Mouse (Mus musculus): ENCODE results near the gene A4galt.
"Not testable (repeated sequence)": the region's sequence is repeated elsewhere in the genome, so short reads cannot be mapped to it uniquely, and the experiment has no call there.

The A4galt gene

GRCm38 (mm10) chr15:83268428-83268827 is 16.9 kb upstream of the A4galt start:
- not testable (repeated sequence) for DNase-seq (ENCODE audit: low spot score)

DNA sequence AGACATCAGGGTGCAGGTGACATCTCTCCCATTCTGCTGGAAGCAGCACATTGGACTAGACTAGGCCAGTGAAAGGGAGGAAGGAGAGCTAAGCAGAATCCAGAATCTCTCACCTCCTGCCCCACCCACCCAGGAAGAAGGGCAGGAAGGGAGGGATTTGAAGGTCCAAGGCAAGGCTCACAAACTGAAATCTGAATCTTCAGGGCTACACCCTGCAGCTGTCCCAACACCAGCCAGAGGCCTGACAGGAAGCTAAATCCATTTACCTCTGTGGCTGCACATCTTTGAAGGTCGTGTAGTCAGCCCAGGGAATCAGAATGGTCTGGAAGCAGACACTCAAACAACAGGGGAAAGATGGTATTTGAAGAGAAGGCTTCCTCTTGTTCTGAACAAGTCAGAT is 13.7 kb upstream of the A4galt start:
- DNase-seq (ENCODE audit: low spot score) = no peak

GRCm38 (mm10) chr15:83263405-83263804 is 11.8 kb upstream of the A4galt start:
- no peak for DNase-seq (ENCODE audit: low spot score)

DNA sequence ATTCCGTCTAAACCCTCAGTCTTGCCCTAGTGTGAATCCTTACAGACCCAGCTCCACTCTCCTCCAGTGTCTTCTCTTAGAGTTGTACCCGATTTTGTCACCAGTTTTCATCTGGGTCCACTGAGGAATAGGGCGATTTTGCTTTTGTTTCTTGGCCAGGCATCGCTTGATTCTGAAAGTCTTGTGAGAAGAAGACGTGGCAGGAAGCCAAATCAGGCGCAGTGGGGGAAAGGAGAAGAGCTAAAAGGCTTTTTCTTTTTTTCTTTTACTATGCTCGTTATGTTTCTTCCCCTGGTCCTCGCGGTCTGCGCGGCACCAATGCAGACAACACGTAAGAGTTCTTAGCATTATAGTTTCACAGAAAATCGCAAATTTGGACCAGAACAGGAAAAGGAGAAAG is 6.3 kb upstream of the A4galt start:
- peak; percentile 86 for DNase-seq (ENCODE audit: low spot score)

DNA sequence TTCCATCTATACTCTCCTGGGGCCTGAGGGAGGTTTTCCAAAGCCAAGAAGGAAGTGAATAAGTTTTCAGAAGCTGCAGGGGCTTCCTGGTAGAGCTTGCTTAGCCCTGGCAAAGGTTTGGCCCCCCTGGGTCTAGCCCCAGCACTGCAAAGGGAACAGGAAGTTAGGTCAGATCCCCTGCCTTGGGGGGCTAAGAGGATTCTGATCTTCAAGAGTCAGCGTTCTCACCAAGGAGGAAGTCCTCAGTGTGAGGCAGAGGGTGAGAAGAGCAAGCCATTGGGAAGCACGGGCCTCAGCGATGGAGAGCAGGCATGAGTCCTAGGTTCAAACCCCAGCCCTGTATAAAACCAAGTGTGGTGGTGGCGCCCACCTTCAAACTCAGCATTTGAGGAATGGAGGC is 4.9 kb upstream of the A4galt start:
- DNase-seq (ENCODE audit: low spot score) = no peak

DNA sequence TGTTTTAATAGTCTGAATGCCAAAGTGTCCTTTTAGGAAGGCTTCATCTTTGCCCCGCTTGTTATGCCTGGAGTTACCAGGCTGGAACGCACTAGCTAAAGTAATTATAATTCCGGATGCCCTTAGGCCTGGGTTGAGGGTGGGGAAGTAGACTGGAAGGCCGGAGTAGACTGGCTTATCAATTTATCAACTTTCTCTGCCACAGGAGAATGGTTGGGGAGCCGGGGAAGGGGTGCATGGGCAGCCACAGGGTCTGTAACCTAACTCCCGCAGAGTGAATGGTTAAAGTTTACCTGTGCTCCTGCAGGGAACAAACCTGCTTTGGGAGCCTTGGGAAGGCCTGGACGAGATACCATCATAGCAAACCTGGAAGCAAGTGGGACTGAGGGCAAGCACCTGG is 4.4 kb upstream of the A4galt start:
- DNase-seq (ENCODE audit: low spot score) = peak; percentile 50

DNA sequence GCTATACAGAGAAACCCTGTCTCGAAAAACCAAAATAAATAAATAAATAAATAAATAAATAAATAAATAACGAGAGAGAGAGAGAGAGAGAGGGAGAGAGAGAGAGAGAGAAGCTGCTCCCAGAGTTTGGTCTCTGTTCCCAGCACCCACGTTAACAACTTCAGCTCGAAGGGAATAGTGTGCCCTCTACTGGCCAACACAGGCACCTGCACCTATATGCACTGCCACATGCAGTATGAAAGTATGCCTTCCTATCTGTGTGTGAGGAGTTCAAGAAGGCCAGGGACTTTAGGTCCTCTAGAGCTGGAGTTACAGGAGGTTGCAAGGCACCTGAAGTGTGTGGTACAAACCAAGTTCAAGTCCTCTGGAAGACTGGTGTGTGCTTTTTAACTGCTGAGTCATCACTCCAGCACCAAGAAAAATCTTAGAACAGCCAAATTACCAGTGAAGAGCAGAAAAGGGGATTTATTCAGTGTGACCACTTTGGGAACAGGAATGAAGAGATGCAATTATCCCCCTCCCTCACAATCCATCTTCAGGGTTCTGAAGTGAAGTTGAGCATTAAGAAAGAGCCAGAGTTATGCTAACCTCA is 3.7 kb upstream of the A4galt start:
- DNase-seq (ENCODE audit: low spot score) = no peak

DNA sequence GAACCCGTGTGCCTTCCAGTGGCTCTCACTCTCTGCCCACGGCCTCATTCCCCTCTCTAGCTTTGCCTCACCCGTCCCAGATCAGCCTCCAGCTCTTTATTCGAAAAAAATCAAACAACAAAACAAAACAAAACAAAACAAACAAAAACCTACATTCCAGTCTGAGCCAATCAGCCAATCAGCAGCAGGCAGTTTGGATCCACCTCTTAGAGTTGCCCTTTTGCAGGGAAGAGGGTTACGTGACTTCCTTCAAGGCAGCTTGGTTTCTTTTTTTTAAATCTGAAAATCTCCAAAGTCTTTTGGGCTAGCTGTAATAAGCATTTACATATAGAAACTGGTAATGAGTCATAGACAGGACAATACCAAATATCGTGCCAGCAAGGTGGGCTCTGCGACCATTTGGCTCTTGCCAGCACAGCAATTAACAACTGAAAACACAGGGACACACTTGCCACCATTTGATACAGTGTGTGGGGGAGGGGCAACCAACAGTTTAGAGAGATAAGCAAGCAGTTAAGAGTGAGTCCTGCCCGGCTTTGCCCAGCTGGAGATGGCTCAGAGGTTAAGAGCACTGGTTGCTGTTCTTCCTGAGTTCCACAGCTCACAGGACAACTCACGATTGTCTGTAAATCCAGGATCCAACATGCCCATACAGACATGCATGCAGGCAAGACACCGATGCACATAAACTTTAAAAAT is 2.9 kb upstream of the A4galt start:
- peak; percentile 60 for DNase-seq (ENCODE audit: low spot score)

DNA sequence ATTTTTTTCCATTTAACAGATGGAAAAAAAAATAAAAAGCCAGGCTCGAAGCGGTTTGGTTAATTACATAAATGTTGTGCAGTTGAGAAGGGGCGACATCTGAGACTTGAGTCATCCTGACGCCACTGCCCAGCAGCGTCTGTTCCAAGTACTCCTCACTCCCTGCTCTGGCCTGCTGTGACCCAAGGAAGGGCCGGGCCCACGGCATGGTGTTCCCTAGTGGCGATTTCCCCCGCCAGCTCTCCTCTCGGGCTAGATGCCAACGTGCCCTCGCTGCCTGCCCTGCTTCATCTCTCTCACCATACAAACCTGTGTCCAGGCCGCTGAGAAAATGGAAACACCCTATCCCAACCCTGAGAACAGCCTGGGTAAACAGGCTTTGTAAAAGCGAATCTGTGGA is 486 bp upstream of the A4galt start:
- DNase-seq (ENCODE audit: low spot score) = no peak

DNA sequence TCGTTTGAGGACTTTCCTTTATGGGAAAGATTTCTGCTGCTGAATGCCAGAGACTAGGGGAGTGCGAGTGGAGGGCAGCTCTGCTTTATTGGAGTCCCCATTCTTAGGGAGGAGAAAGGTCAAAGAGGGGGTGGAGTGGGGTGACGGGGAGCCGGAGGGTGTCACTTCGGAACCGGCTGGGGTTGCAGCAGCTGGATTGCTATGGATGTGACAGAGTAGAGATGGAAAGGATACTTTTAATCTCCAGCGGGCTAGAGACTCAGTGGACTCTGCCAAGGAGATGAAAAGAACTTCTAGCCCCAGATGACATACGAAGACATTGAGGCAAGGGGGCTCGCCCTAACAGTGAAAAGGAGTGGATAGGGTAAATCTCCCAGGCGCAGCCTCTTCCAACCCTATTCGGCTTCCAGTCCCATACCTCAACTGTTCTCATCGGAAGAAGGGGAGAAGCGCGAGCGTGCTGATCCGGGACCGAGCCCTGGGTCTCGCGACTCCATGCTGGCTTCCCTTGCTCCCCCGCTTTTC is 861 bp downstream of the A4galt start:
- DNase-seq (ENCODE audit: low spot score) = no peak

GRCm38 (mm10) chr15:83249535-83250287 is 1.9 kb downstream of the A4galt start:
- no peak for DNase-seq (ENCODE audit: low spot score)

DNA sequence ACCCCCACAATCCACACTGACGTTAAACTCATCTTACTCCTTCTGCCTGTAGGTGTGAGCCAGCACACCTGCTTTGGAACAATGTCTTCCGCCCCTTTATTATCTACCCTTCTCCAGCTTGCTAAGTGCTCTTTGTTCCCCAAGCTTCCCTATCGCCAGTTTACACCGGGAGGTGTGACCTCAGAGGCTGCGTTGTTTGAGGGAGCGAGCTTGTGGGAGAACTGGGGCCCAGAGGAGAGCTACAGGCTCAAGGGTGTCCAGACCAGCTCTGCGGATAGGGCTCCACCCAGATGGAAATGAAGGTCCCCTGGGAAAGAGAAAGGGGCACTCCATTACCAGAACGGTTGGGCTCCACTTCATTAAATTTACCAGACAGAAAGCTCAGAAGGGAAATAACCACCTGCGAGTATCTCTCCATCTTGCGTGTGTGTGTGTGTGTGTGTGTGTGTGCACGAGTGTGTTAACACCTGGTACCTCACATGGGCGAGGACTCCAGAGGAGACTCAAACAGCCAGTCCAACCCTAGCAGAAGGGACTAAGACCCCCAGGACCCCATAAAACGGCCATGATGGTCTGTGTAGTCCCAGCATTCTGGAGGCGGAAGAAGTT is 3.2 kb downstream of the A4galt start:
- no peak for DNase-seq (ENCODE audit: low spot score)

GRCm38 (mm10) chr15:83244371-83244770 is 7.2 kb downstream of the A4galt start:
- no peak for DNase-seq (ENCODE audit: low spot score)

GRCm38 (mm10) chr15:83241961-83242680 is 9.5 kb downstream of the A4galt start:
- DNase-seq (ENCODE audit: low spot score) = no peak

GRCm38 (mm10) chr15:83241497-83241896 is 10.1 kb downstream of the A4galt start:
- DNase-seq (ENCODE audit: low spot score) = no peak

DNA sequence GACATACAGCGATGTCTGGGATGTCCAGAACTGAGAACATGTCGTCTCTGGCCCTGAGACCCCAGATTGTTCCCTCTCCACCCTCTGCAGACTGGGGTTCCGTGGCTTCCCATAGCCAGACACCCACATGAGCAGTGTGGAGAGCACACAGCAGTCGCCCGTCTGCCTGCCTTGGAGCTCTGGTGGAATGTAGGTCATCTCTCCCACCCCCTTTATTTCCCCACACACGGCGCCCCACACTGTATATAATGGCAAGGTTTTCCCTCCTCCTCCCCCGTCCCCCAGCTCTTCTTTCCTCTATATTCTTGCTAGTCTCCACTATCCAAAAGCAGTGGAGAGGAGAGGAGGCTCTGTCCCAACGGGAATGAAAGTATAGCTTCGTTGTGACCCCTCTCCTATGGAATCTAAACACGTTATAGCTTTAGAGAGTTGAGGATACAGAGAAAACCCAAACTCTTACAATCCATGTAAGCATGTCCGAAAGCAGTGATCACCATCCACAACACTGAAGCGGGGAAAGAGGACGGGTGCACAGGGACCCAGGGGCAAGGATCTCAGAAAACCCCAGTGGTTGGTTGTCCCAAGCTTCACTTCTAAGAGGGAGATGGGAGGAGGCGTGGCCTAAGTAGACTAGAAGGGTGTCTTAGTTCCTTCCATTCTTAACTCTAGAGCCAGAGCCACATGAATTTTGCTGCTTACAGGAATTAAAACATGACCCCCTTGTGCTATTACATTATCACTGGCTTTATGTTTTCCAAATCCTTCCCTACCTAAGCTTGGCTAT is 13.9 kb downstream of the A4galt start:
- DNase-seq (ENCODE audit: low spot score) = no peak

DNA sequence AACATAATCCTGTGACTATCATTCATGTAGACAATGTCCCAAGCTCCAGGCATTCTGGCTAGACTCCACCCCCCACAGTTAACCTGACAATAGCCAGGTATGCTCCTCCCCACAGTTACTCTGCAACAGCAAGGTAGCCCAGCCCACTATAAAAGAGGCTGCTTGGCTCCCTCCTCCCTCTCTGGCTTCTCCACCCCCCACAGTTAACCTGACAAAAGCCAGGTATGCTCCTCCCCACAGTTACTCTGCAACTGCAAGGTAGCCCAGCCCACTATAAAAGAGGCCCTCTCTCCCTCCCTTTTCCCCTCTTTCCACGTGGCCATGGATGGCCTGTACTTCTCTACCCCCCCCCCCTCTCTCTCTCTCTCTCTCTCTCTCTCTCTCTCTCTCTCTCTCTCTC is 14.8 kb downstream of the A4galt start:
- no peak for DNase-seq (ENCODE audit: low spot score)

GRCm38 (mm10) chr15:83233219-83233992 is 18.2 kb downstream of the A4galt start:
- peak; percentile 94 for DNase-seq (ENCODE audit: low spot score)

- DNase-seq (ENCODE audit: low spot score) = no peak
Measured at GRCm38 (mm10) chr15:83227559-83227958, 24.0 kb downstream of the A4galt start.

DNA sequence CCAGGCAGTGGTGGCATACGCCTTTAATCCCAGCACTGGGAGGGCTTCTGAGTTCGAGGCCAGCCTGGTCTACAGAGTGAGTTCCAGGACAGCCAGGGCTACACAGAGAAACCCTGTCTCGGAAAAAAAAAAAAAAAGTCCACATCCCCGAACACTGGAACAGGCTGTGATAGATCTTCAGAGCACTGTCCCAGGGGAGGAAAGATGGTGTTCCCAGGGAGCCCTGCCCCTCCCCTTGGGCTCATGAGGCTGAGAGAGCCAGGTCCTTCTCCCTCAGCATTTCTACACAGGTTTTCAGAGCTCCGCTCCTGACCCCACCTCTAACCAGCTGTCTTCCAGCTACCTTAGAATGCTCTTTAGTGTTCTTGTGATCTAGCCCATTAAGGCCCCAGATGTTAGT is 24.7 kb downstream of the A4galt start:
- no peak for DNase-seq (ENCODE audit: low spot score)

Data from adipocyte (in vitro differentiated cells).